Mouse (Mus musculus): ENCODE results near the gene Pou2f2.

- TF ChIP-seq CTCF (conservative IDR thresholded peaks at IDR 0.05; ENCODE audit: insufficient read depth, insufficient read length, low read depth, low read length) (no peak), POLR2A (IDR thresholded peaks at IDR 0.05; ENCODE audit: low read depth, low read length) (no peak)
Measured at GRCm38 (mm10) chr7:25155469-25156157, 23.9 kb downstream of the Pou2f2 start.
